ENCODE assay signal across 26 mouse cellular contexts in genomic region chr19:6611921-6612320, GRCm38 (mm10).
A peak's percentile ranks its signal among the peaks of the same experiment; 100 is the strongest.
DNase-seq lines count a peak whose midpoint lies in the region; ATAC-seq and TF ChIP-seq lines count a peak whose summit lies in the region.
"Had no signal": no experiment of that assay in that cellular context is flagged by ENCODE, and none has a peak within 500 bp of the region (broad histone marks: within the 10 kb centered on the region; RNA-seq: fewer than 3 reads in every experiment).

No protein-coding gene starts in this region.

- DNase-seq in kidney, postnatal 10 days, result peak; percentile 26
- DNase-seq in kidney, adult 11 months, result no peak
- peak; percentile 17 for DNase-seq in lung, embryonic 14.5 days
- DNase-seq in lung, postnatal 10 days, result no peak
- DNase-seq in brain, embryonic 14.5 days (ENCODE audit: low read depth), result peak; percentile 35
- DNase-seq in gastrocnemius, postnatal 14 days, result no peak
- DNase-seq: adrenal gland, adult 2 months; adrenal gland, postnatal 14 days; cerebellum, adult 11-12 months; cerebellum, adult 8-10 months; cerebellum, postnatal 36 days; embryo, embryonic 11 days; gastrocnemius, postnatal 10 days; heart, adult 18-20 months; heart, postnatal 14 days; heart, postnatal 4 days had no signal

- no peaks in the 10 kb centered on the region for H3K36me3 ChIP-seq in lung, embryonic 14.5 days (ENCODE audit: insufficient read depth)
- H3K36me3 ChIP-seq: embryonic facial prominence, embryonic 10.5 days; embryonic facial prominence, embryonic 13.5 days; forebrain, embryonic 12.5 days; forebrain, embryonic 15.5 days; heart, embryonic 13.5 days had no signal

- H3K4me3 ChIP-seq in lung, embryonic 14.5 days (ENCODE audit: low read depth, low read length), result no peak overlapping the region
- H3K4me3 ChIP-seq: embryonic facial prominence, embryonic 10.5 days; embryonic facial prominence, embryonic 13.5 days; erythroblast, embryonic 14.5 days; forebrain, embryonic 12.5 days; forebrain, embryonic 15.5 days; heart, embryonic 13.5 days had no signal

- no peak for ATAC-seq in lung, embryonic 14.5 days (ENCODE audit: insufficient read depth)
- ATAC-seq: CD4-positive, CD25-positive, alpha-beta regulatory T cell, adult 4 months; forebrain, embryonic 15.5 days; hindbrain, postnatal 0 days; inflammation-experienced regulatory T-cells, adult 6 months had no signal

- H3K9ac ChIP-seq in lung, embryonic 14.5 days, result no peak overlapping the region
- H3K9ac ChIP-seq: embryonic facial prominence, embryonic 13.5 days; forebrain, embryonic 12.5 days; forebrain, embryonic 15.5 days; heart, embryonic 13.5 days; hindbrain, embryonic 14.5 days had no signal

- H3K27ac ChIP-seq in lung, embryonic 14.5 days (ENCODE audit: low read depth), result no peak overlapping the region
- H3K27ac ChIP-seq: embryonic facial prominence, embryonic 10.5 days; embryonic facial prominence, embryonic 13.5 days; forebrain, embryonic 12.5 days; forebrain, embryonic 15.5 days; heart, embryonic 13.5 days; hindbrain, embryonic 14.5 days; hindbrain, postnatal 0 days had no signal

- 74% methylated on average over 5 of the region's 5 CpGs for WGBS in lung, embryonic 14.5 days

- no peaks in the 10 kb centered on the region for H3K27me3 ChIP-seq in lung, embryonic 14.5 days (ENCODE audit: insufficient read depth, low read length)
- H3K27me3 ChIP-seq: embryonic facial prominence, embryonic 13.5 days; forebrain, embryonic 12.5 days; forebrain, embryonic 15.5 days had no signal

- no peak for TF ChIP-seq POLR2A in brain, embryonic 14.5 days (IDR thresholded peaks at IDR 0.05; ENCODE audit: borderline replicate concordance, extremely low read depth, insufficient read depth, insufficient read length, poor library complexity, severe bottlenecking)

- no peaks in the 10 kb centered on the region for H3K4me1 ChIP-seq in lung, embryonic 14.5 days (ENCODE audit: insufficient read depth)
- H3K4me1 ChIP-seq: heart, embryonic 13.5 days had no signal

- no peak overlapping the region for H3K4me2 ChIP-seq in lung, embryonic 14.5 days
- H3K4me2 ChIP-seq: embryonic facial prominence, embryonic 13.5 days; forebrain, embryonic 12.5 days; forebrain, embryonic 15.5 days; heart, embryonic 13.5 days; hindbrain, embryonic 14.5 days had no signal

- no peak for TF ChIP-seq CTCF in lung, embryonic 14.5 days (IDR thresholded peaks at IDR 0.05; ENCODE audit: low read depth)
- no peak for TF ChIP-seq CTCF in brain, embryonic 14.5 days (IDR thresholded peaks at IDR 0.05; ENCODE audit: borderline replicate concordance, extremely low read depth, insufficient read depth, insufficient read length)

- intact Hi-C loops in gastrocnemius, postnatal 14 days (cut with DNase I; ENCODE audit: low total_unique reads), result no loop called here

- no peaks in the 10 kb centered on the region for H3K9me3 ChIP-seq in lung, embryonic 14.5 days (ENCODE audit: low read depth, low read length)
- H3K9me3 ChIP-seq: embryonic facial prominence, embryonic 13.5 days; forebrain, embryonic 12.5 days; forebrain, embryonic 15.5 days; heart, embryonic 13.5 days had no signal

Comparison
In these comparisons a context has a peak if more than half of its experiments do, and no peak if none do; other contexts are left out.
1. DNase-seq: peak in kidney, postnatal 10 days (single experiment), lung, embryonic 14.5 days (single experiment) and brain, embryonic 14.5 days (single experiment); none in kidney, adult 11 months (single experiment), lung, postnatal 10 days (single experiment) and gastrocnemius, postnatal 14 days (single experiment).